Mouse (Mus musculus) limb, embryonic 13.5 days (tissue): ENCODE measurements around the gene Btg2. TPM values are rescaled to one million over a fixed set of nuclear protein-coding genes. Genes with fewer than 3 reads are reported as not detected.

ENCODE experiments used
- ATAC-seq: fragments of 200-750 bp; cut with Nextera tagmentation; 2 replicates; pipeline ENCODE4 v1.8.0; 2017; ENCODE audit warnings: low read depth, moderate number of reproducible peaks, moderate TSS enrichment; ENCODE audit not compliant: low FRiP score
- H3K27ac ChIP-seq: fragments of 300-500 bp; sonication (generic); 2 replicates; pipeline ENCODE4 v1.5.1; 2015; ENCODE audit warnings: inconsistent platforms, mild to moderate bottlenecking, moderate library complexity
- H3K27me3 ChIP-seq: fragments of 300-500 bp; sonication (generic); 2 replicates; pipeline ENCODE4 v1.6.1; 2015; ENCODE audit warnings: mild to moderate bottlenecking, inconsistent platforms
- H3K36me3 ChIP-seq: fragments of 300-500 bp; sonication (generic); 2 replicates; pipeline ENCODE4 v1.6.1; 2015; ENCODE audit warnings: inconsistent platforms, mild to moderate bottlenecking, moderate library complexity
- H3K4me1 ChIP-seq: fragments of 300-500 bp; sonication (generic); 2 replicates; pipeline ENCODE4 v1.6.1; 2015; ENCODE audit warnings: inconsistent platforms
- H3K4me2 ChIP-seq: fragments of 300-500 bp; sonication (generic); replicated peaks from 2 replicates; pipeline ENCODE4 v1.6.1; 2015; ENCODE audit warnings: inconsistent platforms, mild to moderate bottlenecking, moderate library complexity
- H3K4me3 ChIP-seq: fragments of 300-500 bp; sonication (generic); 2 replicates; pipeline ENCODE4 v1.5.1; 2015; ENCODE audit warnings: moderate library complexity, mild to moderate bottlenecking, inconsistent platforms
- H3K9ac ChIP-seq: fragments of 300-500 bp; sonication (generic); 2 replicates; pipeline ENCODE4 v1.6.1; 2015; ENCODE audit warnings: mild to moderate bottlenecking, inconsistent platforms
- H3K9me3 ChIP-seq: fragments of 300-500 bp; sonication (generic); 2 replicates; pipeline ENCODE4 v1.6.1; 2016; ENCODE audit warnings: inconsistent platforms
- WGBS: fragments of 180-500 bp; shearing (Covaris S2); methylation state at CpG from one replicate; pipeline ENCODE4 v1.1.7; 2015; 5-methylcytosine and 5-hydroxymethylcytosine counted together
- polyA plus RNA-seq: library from polyadenylated mRNA; unstranded; fragments of >200 nt; fragmentation: Nextera tagmentation; extraction: Ambion mirVana; gene quantifications from 2 replicates; pipeline ENCODE4 v1.2.1, GENCODE M21; 2015

The Btg2 gene
- polyA plus RNA-seq, 1 experiment from 2014 or later = 28.2 TPM

DNA sequence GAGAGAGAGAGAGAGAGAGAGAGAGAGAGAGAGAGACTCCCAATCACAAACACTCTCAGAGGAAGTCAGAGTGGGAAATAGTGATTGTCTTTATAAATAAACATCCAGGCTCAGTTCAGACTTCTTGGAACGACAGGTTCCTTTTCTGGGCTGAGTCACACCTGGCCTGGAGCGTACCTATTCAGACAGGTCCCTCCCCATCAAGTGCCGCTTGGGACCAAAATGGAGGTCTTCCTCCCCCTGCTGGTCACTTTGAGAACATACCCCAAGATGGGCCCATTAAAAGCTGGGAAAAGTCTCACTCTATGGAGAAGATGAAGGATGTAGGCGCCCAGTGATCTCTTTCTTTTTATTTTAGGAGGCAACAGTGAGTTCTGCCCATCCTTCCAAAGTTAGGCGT, 27.8 kb upstream of the Btg2 start:
- no peak for ATAC-seq
- no peaks in the 10 kb centered on the region for H3K27me3 ChIP-seq
- no peak overlapping the region for H3K9ac ChIP-seq
- no peak overlapping the region for H3K4me3 ChIP-seq
- no peak overlapping the region for H3K4me2 ChIP-seq
- 8% methylated on average over 5 of the region's 5 CpGs for WGBS
- no peaks in the 10 kb centered on the region for H3K9me3 ChIP-seq
- H3K36me3 ChIP-seq = no peaks in the 10 kb centered on the region
- peaks cover 4% of the 10 kb centered on the region; the same call in 1 of the 2 replicates for H3K4me1 ChIP-seq
- no peak overlapping the region for H3K27ac ChIP-seq

DNA sequence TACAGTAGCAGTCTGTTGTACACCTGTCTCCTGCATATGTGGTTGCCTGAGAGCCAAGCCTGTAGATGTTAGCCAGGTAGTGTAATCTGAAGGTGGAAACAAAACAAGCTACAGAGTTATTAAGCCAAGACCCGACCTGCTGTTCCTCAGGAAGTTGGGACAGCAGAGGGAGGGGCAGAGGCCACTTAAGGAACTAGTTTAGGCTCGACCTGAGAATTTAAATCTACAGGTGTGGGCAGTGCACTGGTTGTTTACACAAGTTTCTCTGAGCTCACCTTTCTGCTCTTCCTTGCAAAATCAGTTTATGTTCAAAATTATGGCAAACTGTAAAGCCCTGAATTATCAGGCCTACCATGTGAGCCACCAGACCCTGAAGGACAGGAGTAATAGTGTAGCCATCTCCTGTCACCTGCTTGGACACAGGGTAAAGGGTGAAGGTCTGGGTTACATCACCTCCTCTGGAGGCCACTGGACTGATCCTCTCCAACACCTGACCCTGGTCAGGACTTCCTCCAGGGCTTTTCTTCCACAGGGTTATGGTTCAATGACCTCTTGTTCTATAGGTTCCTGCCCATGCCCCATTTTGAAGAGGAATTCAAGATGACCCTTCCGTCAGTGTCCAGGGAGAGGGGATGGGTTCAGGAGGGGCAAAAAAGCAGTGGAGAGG, 27.0 kb upstream of the Btg2 start:
- Histone ChIP-seq H3K4me1 (peaks cover 4% of the 10 kb centered on the region; the same call in 1 of the 2 replicates), H3K4me2 (no peak overlapping the region), H3K9me3 (no peaks in the 10 kb centered on the region), H3K27ac (no peak overlapping the region), H3K36me3 (no peaks in the 10 kb centered on the region), H3K27me3 (no peaks in the 10 kb centered on the region), H3K9ac (no peak overlapping the region), H3K4me3 (no peak overlapping the region)
- WGBS = 45% methylated on average over 3 of the region's 3 CpGs
- no peak for ATAC-seq

DNA sequence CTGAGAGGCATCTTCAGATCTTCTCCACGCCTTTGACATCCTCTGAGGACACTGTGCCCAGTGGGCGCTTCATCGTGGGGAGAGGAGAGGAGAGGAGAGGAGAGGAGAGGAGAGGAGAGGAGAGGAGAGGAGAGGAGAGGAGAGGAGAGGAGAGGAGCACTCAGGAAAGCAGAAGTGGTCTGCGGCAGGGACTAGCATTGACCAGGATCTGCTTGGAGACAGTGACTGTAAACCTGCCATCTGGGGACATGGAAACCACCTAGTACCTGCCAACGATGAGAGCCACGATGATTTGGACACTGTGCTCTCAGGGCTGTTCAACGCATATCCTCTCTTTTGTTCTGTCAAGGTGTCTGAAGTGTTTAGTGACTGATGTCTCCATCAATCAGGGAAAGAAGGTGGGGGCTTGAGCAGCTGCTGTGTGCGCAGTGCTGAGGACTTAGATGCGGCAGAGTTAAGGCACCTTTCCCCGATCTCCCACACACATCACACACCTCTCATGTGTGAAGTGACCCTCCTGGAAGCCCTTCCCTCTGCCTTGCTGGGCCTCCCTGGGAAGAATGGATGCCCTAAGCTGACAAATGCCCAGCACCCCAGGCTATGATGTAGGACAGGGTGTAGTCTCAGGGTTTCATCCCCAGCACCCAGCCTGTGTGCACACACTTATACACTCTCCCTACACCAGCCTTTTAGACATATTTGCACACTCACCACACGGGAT, 26.3 kb upstream of the Btg2 start:
- Histone ChIP-seq H3K9me3 (no peaks in the 10 kb centered on the region), H3K27me3 (no peaks in the 10 kb centered on the region), H3K4me3 (no peak overlapping the region), H3K9ac (peak overlapping the region; percentile 31; the same call in 1 of the 2 replicates), H3K36me3 (no peaks in the 10 kb centered on the region), H3K27ac (no peak overlapping the region), H3K4me2 (no peak overlapping the region), H3K4me1 (peaks cover 6% of the 10 kb centered on the region)
- ATAC-seq = no peak
- 68% methylated on average over 11 of the region's 11 CpGs for WGBS

DNA sequence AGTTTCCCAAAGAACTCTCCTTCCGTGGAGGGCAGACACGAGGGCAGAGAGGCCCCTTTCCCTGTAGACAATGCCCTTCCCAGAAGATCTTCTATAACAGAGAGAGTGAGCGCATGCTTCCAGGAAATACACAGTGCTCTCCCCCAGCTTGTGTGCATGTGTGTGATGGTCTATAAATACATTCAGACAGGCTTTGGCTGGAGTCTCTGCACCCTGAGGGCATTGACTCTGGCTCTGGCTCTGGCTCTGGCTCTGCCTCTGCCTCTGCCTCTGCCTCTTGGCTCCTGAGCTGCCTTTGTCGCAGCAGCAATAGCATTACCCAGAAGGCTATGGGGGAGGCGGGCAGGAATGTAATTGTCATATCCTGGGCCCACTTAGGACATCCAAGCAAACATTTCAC, 24.9 kb upstream of the Btg2 start:
- no peaks in the 10 kb centered on the region for H3K27me3 ChIP-seq
- no peak overlapping the region for H3K4me3 ChIP-seq
- WGBS = 70% methylated on average over 5 of the region's 5 CpGs
- no peak for ATAC-seq
- no peak overlapping the region for H3K4me2 ChIP-seq
- H3K9ac ChIP-seq = no peak overlapping the region
- peaks cover 15% of the 10 kb centered on the region for H3K4me1 ChIP-seq
- H3K36me3 ChIP-seq = no peaks in the 10 kb centered on the region
- no peaks in the 10 kb centered on the region for H3K9me3 ChIP-seq
- H3K27ac ChIP-seq = no peak overlapping the region

DNA sequence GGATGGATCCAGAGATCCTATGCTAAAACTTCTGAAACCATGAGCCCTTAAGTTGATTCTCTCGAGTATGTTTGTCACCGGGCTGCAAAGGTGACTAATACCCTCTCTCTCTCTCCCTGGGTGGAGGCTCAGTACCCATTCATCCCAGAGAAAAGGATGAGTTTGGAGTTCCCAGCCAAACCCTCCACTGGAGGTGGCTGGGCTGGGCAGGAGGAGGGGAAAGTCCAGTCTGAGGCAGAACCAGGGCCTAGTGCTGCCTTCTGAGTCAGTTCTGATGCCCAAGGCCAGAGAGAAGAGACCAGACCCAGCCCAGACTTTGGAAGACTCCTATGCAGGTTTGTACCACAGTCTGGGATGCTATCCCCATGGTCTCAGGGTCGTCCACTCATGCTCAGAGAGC, 22.7 kb upstream of the Btg2 start:
- H3K9me3 ChIP-seq = no peaks in the 10 kb centered on the region
- no peak overlapping the region for H3K4me2 ChIP-seq
- WGBS = 66% methylated on average over 3 of the region's 3 CpGs
- H3K4me1 ChIP-seq = peaks cover 32% of the 10 kb centered on the region
- H3K9ac ChIP-seq = no peak overlapping the region
- no peak for ATAC-seq
- no peak overlapping the region for H3K27ac ChIP-seq
- no peak overlapping the region for H3K4me3 ChIP-seq
- H3K27me3 ChIP-seq = no peaks in the 10 kb centered on the region
- H3K36me3 ChIP-seq = no peaks in the 10 kb centered on the region

DNA sequence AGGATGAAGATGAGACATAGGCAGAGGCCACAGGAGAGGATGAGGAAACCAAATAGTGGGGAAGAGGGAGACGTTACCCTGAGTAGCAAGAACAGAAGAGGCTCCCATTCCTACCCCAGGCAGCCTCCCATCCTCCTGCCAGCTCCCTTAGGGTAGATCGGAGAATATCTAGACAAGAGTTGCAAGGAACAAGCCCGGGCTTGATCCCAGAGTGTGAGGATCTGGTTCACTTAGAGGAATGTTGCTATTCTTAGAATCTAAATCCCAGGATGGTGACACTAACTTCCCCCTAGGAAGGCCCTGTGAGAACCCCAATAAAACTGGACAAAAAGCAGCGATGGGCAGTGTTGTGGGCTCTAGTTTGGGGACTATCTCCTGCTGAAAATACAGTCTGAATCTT, 22.0 kb upstream of the Btg2 start:
- Histone ChIP-seq H3K4me3 (no peak overlapping the region), H3K27me3 (no peaks in the 10 kb centered on the region), H3K9ac (no peak overlapping the region), H3K4me1 (peaks cover 39% of the 10 kb centered on the region), H3K9me3 (no peaks in the 10 kb centered on the region), H3K4me2 (no peak overlapping the region), H3K36me3 (no peaks in the 10 kb centered on the region), H3K27ac (no peak overlapping the region; the same call in 1 of the 2 replicates)
- no peak for ATAC-seq
- WGBS = 72% methylated on average over 4 of the region's 4 CpGs

DNA sequence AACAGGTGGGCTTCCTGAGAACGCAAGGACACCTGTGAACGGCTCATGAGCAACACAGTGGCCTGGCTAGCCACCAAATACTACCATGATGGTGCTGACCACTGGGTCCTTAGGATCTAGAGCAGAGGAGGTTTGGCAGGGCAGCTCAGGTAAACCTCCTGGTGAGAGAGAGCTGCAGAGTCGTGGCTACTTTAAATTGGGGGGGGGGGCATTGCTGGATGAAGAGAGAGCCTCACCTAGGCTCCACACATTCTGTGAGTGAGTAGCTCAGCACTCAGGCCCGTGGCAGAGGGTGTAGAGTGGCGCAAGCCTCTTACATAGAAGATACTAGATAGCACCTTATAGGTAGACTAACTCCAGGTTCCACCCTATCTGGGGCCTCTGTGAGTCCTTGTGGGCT, 21.5 kb upstream of the Btg2 start:
- ATAC-seq = no peak
- peak overlapping the region; percentile 39; the same call in 1 of the 2 replicates for H3K27ac ChIP-seq

DNA sequence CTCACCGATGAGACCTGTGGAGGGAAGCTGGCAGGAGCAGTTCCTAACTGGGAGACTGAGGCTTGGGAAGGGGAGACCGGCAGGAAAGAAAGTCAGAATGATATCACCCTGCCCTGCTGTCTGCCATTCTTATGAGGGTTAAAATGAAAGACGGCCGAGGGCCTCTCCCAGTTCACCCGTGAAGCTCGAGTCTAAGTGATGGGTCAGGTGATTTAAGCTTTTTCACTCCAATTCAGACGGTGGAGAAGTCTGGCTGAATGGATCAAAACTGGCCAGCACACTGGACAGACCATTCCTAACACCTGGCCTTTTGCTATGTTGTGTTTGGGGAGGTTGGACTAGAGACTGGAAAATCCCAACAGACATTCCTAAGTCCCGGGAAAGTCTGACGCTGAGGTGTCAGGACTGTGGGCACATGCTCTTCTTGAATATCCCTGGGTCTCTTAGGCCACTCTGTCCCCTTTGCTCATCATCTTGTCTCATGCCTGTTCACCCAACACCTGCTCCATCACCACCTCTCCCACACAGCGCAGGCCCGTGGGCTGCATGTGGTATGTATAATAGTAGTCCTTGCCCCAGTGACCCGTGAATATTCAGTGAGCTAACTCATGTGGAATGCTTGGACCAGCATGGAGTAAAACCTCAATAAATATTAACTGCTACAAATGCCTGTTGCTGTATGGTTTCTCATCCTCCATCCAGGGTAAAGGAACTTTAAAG, 20.8 kb upstream of the Btg2 start:
- H3K27me3 ChIP-seq = no peaks in the 10 kb centered on the region
- WGBS = 19% methylated on average over 12 of the region's 12 CpGs
- no peaks in the 10 kb centered on the region for H3K36me3 ChIP-seq
- peak overlapping the region; percentile 47 for H3K4me3 ChIP-seq
- peak overlapping the region; percentile 86 for H3K27ac ChIP-seq
- peak overlapping the region; percentile 75 for H3K4me2 ChIP-seq
- peaks cover 48% of the 10 kb centered on the region for H3K4me1 ChIP-seq
- H3K9ac ChIP-seq = peak overlapping the region; percentile 62
- no peaks in the 10 kb centered on the region for H3K9me3 ChIP-seq
- no peak for ATAC-seq

More for the DNA sequence above, 21.5 kb upstream of the Btg2 start:
- H3K9ac ChIP-seq = no peak overlapping the region
- H3K4me1 ChIP-seq = peaks cover 44% of the 10 kb centered on the region
- no peak overlapping the region for H3K4me2 ChIP-seq
- no peaks in the 10 kb centered on the region for H3K36me3 ChIP-seq
- WGBS = 81% methylated on average over 5 of the region's 5 CpGs
- no peaks in the 10 kb centered on the region for H3K9me3 ChIP-seq
- H3K27me3 ChIP-seq = no peaks in the 10 kb centered on the region
- no peak overlapping the region for H3K4me3 ChIP-seq

DNA sequence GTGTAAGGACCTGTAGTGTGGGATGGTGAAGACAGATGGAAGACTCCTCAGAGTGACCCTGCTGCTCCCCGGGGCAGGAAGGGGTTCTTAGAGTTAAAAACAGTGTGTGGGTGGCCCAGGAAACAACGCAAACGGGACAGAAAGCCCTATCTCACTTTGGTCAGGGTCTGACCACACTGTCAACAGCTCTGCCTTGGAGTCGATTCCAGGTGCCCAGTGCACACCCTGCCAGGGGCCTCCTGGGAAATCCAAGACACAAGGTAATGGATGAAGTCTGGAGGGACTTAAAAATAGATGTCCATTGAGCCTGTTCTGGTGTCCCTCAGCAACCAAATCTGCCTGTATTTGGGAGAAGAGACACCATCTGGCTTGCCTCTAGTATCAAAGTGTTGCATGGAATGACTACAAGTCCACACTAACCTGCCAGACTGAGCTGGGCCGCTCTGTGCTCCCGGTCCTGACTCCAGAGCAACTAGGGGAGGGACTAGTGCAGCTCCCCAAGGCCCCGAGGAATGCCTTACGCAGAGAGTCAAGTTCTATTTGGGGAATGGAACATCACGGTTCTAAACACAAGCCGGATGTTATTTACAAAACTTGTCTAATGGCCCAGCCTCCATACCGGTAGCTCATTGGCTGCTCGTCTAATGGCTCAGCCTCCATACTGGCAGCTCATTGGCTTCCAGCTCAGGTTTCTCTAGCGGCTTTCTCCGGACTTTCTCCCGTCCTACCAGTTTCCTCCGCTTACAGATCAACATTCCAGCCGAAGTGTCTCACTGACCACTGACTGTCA, 20.0 kb upstream of the Btg2 start:
- no peaks in the 10 kb centered on the region for H3K36me3 ChIP-seq
- peak overlapping the region; percentile 47 for H3K4me3 ChIP-seq
- peak overlapping the region; percentile 86 for H3K27ac ChIP-seq
- peak overlapping the region; percentile 62 for H3K9ac ChIP-seq
- H3K4me1 ChIP-seq = peaks cover 51% of the 10 kb centered on the region
- 5% methylated on average over 17 of the region's 17 CpGs for WGBS
- H3K4me2 ChIP-seq = peak overlapping the region; percentile 75
- H3K27me3 ChIP-seq = no peaks in the 10 kb centered on the region
- H3K9me3 ChIP-seq = no peaks in the 10 kb centered on the region
- ATAC-seq = peak; percentile 87

DNA sequence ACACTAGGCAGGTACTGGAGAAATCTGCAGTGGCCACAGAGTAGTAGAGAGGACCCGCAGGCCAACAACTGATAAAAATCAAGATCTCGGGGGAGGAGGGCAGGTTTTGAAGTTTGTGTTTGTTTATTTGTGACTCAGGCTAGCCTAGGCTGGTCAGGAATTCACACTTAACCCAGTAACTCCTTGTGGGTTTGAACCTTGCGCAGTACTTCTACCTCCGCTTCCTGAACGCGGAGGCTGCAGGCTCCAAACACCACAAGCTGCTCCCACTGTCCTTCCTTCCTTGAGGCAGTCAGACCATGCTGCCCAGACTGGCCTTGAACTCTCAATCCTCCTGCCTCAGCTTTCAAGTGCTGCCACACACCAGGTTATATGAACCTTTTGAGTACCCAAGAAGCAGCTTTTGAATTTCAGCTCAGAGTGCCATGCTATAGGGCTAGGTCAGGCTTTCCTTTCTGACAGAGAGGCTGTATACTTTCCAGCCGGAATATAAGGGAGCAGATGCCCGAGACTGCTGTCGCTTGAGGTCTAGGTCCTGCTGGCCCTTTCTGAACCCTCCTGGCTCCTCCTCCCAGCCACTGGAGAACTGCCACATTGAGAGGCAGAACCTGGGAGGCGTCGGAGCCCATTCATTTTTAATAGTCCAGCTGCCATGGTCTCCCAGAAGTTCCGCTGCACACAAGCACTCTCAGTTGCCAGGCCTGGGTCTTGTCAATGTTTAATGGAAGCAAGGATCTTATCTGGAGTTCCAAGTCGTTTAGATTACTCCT, 19.2 kb upstream of the Btg2 start:
- Histone ChIP-seq H3K4me1 (peaks cover 55% of the 10 kb centered on the region), H3K4me2 (peak overlapping the region; percentile 75), H3K9ac (no peak overlapping the region), H3K36me3 (no peaks in the 10 kb centered on the region), H3K27me3 (no peaks in the 10 kb centered on the region), H3K27ac (peak overlapping the region; percentile 86), H3K9me3 (no peaks in the 10 kb centered on the region), H3K4me3 (peak overlapping the region; percentile 47; the same call in 1 of the 2 replicates)
- ATAC-seq = no peak
- WGBS = 54% methylated on average over 13 of the region's 13 CpGs
